Mouse (Mus musculus) megakaryocyte progenitor cell, adult 5-6 weeks (primary cell): ENCODE measurements around the gene Tbc1d4. TPM values are rescaled to one million over a fixed set of nuclear protein-coding genes. Genes with fewer than 3 reads are reported as not detected.

Experiments
- ATAC-seq: replicated peaks from 2 replicates; pipeline ENCODE4 v1.8.0; 2016; ENCODE audit warnings: mild to moderate bottlenecking, moderate TSS enrichment, inconsistent platforms; ENCODE audit not compliant: poor library complexity
- total RNA-seq, 2 experiments: library from RNA; stranded (forward) in 1 of 2; stranded (reverse) in 1 of 2; fragments of 157-497, 149-512 nt in 1 of 2; fragments of 200-1000 nt in 1 of 2; gene quantifications; 2 replicates each; pipeline versions ENCODE4 v1.2.3 to v1.2.4; 2015 to 2017

Tbc1d4 gene
- total RNA-seq, 2 experiments from 2014 or later: 7.5 to 11.5 TPM

GRCm38 (mm10) chr14:101452915-101453314, 156.1 kb downstream of the Tbc1d4 start:
- peak; percentile 93 for ATAC-seq

GRCm38 (mm10) chr14:101447857-101448256, 161.1 kb downstream of the Tbc1d4 start:
- 0 out of 2 replicates have a peak, but pooled peaks have one; percentile 23 for ATAC-seq

- ATAC-seq: no peak
Observed at GRCm38 (mm10) chr14:101445205-101445604, 163.8 kb downstream of the Tbc1d4 start.

GRCm38 (mm10) chr14:101437925-101438324, 171.1 kb downstream of the Tbc1d4 start:
- no peak for ATAC-seq

- no peak for ATAC-seq
Observed at GRCm38 (mm10) chr14:101430536-101430935, 178.5 kb downstream of the Tbc1d4 start.

GRCm38 (mm10) chr14:101428805-101429516, 180.0 kb downstream of the Tbc1d4 start:
- peak; percentile 63 for ATAC-seq

- ATAC-seq: no peak
Observed at GRCm38 (mm10) chr14:101417679-101418078, 191.3 kb downstream of the Tbc1d4 start.

Other genes starting within 250 kb of the Tbc1d4 start
- gene Commd6, start 31.5 kb upstream of the Tbc1d4 start, total RNA-seq (2015): 45.3 and 59.3 TPM in 2 replicates
- 21.8 and 39.9 TPM in 2 replicates for gene Commd6, start 31.5 kb upstream of the Tbc1d4 start, total RNA-seq (2017)
- gene Uchl3, start 44.8 kb upstream of the Tbc1d4 start, total RNA-seq (2015): 105 and 128 TPM in 2 replicates
- 56.0 and 81.0 TPM in 2 replicates for gene Uchl3, start 44.8 kb upstream of the Tbc1d4 start, total RNA-seq (2017)
- gene Gm9922, start 120.6 kb upstream of the Tbc1d4 start, total RNA-seq (2015): not detected in 2 replicates
- gene Gm9922, start 120.6 kb upstream of the Tbc1d4 start, total RNA-seq (2017): not detected in 2 replicates
- 0.44 TPM in 1 of 2 replicates, not detected in the other for gene Lmo7, start 120.8 kb upstream of the Tbc1d4 start, total RNA-seq (2015)
- 0.10 and 0.54 TPM in 2 replicates for gene Lmo7, start 120.8 kb upstream of the Tbc1d4 start, total RNA-seq (2017)